Mouse (Mus musculus) gastrocnemius, postnatal 14 days (tissue): Measurements from ENCODE around the gene Ddx49. TPM values are rescaled to one million over a fixed set of nuclear protein-coding genes. Genes with fewer than 3 reads are reported as not detected.

Experiments
- DNase-seq: peaks from one replicate; pipeline ENCODE4 v3.0.0; 2021; ENCODE audit warnings: mixed read lengths
- intact Hi-C: fragments of 180-260 bp; cut with DNase I; formaldehyde crosslinking; loops from one replicate; pipeline ENCODE4 v1.15.1; 2025; ENCODE audit warnings: low total_unique reads
- total RNA-seq, 2 experiments: library from RNA; stranded (reverse); gene quantifications; 2 replicates each; pipeline ENCODE4 v1.2.3; 2021

The Ddx49 gene
- total RNA-seq, 2 experiments from 2014 or later = 25.3 to 27.5 TPM

DNA sequence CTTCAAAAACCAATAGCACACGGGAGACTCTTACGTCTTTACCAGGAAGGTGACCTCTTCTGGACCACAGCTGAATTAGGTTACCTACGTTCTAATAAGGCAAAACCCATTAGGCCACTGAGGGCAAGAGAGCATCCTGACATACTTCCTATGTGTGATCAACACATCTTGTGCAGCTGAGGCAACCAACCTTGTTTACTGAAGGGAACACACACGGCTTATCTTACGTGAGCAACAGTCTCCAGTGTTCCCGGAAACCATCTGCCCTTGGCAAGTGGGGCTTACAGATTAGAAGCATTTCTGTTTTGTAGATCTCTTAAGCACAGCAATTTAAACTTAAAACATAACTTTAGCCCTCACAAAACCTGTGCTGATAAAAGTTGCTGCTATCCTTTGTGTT is 25.2 kb upstream of the Ddx49 start:
- DNase-seq = no peak
- intact Hi-C loops = no loop called here

DNA sequence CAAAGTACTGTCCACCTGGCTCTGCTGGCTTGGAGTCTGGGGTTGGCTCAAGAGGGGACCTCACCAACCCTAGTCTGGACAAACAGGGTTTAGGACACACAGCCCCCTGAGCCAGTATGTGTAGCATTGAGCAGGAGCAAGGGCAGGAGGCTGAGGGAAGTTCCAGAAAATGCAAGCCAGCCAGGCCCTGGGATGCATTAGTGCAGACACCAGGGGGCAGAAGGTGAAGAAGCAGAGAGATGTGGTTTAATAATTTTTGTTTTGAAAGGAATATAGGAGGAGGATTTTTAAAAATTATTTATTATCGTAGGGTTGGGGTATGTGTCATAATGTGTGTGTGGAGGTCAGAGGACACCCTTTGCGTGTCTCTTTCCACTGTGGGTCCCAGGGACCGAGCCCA is 21.4 kb upstream of the Ddx49 start:
- DNase-seq = no peak
- intact Hi-C loops = no loop called here

DNA sequence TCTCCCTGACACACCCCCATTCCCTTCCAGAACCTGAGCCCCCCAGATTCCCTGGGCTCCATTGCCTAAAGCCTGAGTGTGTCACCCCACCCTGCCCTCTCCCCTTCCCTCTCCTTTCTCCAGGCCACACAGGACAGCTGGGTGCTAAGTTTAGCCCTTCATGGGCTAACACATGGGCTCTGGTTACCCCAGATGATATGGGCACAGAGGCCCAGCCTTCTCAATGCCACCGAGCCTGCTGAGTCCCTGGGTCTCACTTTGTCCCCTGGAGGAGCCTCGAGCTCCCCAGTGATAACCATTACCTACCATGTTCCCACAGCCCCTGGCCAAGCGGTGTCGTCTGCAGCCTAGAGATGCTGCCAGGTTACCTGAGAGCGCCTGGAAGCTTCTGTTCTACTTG is 15.6 kb upstream of the Ddx49 start:
- intact Hi-C loops = no loop called here
- peak; percentile 30 for DNase-seq

DNA sequence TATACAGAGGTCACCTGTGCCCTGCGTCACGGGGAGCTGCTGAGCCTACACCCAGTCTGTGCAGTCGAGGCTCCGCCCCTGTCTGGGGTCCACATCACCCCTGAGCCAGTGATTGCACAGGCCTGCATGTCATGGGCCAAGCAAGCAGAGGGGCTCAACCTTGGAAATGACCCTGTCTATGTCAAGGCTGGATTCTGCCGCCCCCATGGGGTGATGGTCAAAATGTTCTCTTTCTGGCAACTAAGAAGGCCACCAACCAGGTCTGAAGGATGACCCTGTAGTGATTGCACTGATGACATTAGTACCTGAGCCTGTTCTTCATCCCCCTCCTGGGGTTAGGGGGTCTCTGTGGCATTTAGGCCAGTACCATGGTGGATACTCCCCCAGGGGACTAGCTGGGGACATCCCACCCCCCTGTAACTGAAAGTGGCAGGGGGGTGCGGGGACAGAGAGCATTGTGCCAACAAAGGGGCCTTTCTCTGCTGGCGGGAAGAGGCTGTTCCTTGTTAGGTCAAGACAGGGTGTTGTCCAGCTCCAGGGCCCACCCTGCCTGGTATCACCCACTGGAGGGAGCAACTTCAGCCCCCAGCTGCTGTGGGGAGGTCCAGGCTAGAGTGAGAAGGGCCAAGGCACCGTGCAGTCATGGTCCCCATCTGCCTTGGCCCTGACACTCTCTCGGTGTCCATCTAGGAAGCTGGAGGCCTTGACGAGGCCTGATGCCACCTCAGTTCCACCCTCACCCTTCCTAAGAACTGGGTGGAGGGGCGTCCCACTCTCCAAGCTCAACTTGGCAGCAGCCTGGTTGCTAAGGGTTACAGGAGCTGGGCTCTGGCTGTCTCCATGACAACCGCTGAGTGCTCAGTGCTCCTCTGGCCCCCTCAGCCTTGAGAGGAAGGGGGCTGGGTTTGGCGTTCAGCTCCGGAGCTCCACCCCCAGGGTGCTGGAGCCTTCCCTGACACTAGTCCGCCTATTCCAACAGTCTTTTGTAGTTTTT is 14.5 kb upstream of the Ddx49 start:
- intact Hi-C loops = no loop called here
- DNase-seq = peak; percentile 66

DNA sequence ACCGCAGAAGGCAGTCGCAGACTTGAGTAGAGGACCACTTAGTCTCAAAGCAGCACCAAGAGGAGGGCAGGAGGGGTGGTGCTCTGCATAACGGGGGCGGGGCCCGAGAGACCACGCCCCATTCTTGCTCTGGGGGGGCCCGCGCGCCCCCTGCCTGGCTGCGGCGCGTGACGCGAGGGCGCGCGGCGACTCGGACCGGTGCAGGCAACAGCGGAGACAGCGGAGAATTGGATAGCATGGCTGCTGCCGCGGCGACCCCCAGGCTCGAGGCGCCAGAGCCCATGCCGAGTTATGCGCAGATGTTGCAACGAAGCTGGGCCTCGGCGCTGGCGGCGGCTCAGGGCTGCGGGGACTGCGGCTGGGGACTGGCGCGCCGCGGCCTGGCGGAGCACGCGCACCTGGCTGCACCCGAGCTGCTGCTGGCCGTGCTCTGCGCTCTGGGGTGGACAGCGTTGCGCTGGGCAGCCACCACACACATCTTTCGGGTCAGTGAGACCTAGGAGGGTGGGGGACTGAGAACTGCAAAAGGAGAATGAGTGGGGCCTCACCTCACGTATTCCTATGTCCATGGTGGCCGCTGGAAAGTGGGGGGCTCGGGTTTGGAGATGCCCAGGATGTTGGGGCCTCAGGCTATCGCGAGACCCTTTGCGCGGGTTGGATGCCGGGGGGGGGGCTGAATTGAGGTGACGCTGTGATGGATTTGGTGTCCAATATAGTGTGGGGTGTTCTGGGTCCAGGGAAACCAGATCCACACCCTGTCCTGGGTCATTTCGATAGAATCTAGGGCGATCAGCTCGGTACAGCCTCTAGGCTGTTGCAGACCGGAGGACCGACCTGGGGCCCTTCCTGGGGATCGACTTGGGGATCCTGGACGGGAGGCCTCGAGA is 13.6 kb upstream of the Ddx49 start, which contains the start of gene Cers1:
Gene Cers1 (plus strand): TSS at position 152 of the 887 bp plus-strand sequence.
- peak; percentile 70 for DNase-seq
- intact Hi-C loops = no loop called here

DNA sequence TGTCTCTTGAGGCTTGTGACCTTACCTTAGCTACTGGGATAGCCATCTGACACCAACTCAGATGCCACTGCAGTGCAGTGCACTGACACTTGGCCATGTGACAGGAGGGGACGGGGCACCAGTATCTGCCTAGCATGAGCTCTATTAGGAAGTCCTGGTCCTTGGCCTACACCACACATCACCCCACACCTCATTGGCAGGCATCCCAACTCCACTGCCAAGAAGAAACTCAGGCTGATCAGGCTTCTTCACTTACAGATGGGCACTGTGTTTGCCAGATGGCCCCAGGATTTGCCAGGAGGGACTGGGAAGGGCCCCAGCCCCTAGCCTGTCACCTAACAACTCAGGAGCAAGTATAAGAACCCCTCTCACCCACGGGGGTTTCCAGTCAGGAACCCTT is 11.1 kb upstream of the Ddx49 start:
- intact Hi-C loops = no loop called here
- DNase-seq = peak; percentile 82

DNA sequence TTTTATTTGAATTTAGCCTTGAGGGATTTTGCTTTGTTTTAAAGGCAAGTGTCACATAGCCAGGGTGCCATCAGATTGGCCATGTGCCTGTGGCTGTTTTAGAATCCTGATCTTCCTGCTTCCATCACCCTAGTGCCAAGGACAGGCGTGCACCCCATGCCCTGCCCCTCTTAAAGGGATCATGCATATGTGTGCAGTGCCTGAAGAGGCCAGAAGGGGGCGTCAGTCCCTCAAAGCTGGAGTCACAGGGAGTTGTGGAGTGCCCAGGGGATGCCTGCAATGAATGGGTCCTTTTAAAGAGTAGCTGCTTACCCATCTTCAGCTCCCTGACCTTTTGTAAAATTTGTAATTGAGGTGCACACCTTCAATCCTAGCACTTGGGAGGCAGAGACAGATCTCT is 7.0 kb upstream of the Ddx49 start:
- intact Hi-C loops = no loop called here
- DNase-seq = peak; percentile 34

DNA sequence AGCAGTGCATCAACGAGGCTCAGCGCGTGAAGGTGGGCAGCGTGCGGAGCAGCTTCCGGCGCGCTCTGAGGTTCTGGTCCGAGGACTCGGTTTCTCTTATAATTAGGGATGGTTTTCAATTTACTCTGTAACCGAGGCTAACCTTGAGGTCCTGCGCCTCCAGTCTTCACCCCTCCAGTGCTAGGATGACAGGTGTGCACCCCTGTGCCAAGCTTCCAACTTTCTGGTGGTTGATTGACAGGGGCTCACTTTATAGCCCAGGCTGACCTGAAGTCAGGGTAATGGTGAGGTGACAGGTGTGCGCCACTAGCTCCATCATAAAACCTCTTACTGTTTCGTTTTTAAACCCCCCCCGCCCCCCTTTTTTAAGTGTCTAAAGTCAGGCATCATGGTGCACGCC is 612 bp upstream of the Ddx49 start:
- intact Hi-C loops = no loop called here

DNA sequence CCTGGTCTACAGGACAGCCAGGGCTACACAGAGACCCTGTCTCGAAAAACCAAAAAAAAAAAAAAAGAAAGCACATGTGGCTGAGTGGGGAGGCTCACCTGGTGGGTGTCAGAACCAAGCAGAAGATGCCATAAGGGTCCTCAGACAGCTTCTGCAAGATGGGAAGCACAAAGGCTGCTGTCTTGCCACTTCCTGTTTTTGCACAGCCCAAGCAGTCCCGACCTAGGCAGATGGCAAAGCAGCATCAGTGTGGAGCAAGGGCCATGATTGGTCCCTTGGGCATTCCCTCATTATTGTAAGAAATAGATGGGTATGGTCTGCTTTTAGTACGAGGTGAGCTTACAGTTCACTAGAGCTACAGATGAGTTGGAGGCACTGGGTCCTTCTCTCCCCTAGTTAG is 1.4 kb downstream of the Ddx49 start:
- no peak for DNase-seq
- intact Hi-C loops = no loop called here

More for the DNA sequence above, 612 bp upstream of the Ddx49 start:
- DNase-seq = no peak

DNA sequence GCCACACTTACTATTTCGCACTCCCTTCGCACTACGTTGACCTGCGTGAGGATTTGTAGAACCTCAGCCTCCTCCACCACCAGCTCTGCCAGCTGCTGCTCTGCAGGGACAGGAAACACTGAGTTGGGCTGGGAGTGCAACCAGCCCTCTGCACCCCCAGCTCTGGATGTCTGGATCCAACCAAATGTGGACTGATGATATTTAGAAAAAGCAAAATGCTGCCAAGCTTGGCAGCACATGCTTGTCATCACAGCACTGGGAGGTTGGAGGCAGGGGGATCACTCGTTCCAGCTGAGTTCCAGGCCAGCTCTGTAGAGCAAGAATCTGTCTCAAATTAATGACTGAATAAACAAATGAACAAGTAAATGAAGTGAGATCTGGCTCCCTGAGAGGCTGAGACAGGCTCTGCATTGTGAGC is 8.3 kb downstream of the Ddx49 start:
- DNase-seq = no peak

DNA sequence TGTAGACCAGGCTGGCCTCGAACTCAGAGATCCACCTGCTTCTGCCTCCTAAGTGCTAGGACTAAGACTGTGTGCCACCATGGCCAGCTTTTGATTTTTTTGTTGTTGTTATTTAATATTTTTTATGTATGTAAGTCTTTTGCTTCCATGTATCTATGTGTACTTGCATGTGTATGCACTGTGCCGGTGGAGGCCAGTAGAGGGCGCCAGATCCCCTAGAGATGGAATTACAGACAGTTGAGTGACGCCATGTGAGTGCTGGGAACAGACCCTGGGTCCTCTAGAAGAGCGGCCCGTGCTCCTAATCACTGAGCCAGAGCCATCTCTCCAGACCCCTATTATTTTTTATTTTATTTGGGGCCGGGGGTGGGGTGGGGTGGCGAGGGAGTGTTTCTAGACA is 15.6 kb downstream of the Ddx49 start:
- no peak for DNase-seq
- intact Hi-C loops = no loop called here

More for the DNA sequence above, 8.3 kb downstream of the Ddx49 start:
- intact Hi-C loops = no loop called here

DNA sequence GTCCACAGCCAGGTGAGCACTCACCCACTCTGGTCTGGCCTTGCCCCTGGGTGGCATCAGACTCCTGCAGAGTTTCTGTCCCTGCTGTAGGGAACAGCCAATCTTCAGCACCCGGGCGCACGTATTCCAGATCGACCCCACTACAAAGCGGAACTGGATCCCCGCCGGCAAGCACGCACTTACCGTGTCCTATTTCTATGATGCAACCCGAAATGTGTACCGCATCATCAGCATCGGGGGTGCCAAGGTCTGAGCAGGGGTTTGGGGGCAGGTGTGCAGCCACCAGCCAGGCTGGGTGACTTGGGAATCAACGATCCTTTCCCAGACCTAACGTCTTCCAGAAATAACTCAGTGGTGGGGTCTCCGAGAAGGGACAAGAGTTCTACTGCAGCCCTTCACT is 17.0 kb downstream of the Ddx49 start:
- no peak for DNase-seq
- intact Hi-C loops = no loop called here

DNA sequence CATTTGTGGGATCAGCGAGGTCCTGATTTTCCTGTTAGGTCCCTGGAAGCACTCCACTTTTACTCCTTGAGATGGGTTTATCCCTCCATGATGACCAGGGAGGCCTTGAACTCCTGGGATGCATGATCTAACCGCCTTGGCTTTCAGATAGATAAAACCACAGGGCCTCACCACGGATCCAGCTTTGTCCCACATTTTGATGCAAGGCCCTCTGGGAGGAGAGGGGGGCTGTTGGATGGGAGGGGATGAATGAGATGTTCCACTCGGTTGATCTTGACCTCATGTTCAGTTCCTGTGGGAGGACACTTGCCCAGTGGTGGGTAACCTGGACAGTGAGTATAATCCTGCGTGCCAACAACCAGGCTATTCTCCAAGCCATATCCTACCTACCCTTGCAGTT is 17.9 kb downstream of the Ddx49 start:
- no peak for DNase-seq
- intact Hi-C loops = no loop called here

DNA sequence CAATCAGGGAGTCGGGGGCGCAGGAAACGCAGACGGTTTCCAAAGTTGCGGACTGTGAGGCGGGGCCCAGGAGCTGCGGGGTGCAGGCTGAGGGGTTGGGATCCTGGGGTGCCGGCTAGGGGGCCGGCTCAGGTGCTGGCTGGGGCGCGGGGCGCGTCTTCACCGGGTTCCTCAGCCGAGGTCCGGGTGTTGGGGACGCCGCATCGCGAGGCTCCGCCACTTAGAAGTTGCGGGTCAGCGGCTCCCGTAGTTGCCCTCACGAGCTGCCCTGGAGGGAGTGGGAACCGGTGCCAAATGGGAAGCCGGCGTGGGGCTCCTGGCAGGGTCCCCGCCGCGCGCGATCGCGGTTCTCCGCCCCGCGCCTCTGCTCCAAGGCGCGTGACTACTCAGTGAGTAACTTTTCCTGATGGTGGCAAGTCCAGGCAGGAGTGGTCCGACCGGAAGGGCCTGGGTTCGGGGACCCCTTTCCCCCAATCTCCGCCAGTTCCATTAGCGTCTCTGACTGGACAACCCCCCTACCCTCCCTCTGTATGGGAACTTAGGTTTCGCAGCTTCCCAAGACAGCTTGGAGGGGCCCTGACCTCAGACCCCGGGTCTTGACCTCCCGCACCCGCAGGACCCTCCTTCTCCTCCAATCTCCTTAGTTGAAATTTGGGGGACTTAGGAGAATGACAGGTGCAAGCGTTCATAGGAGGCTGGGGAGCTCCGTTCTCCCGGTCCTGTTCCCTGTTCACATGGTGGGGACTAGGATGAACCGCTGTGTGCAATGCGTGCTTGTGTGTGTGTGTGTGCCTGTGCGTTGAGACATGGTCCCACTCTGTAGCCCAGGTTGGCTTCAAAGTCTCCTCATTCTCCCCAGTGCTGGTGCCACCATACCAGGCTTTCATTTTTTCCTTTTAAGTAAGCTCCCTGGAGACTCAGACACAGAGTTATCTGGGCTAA is 18.9 kb downstream of the Ddx49 start:
- intact Hi-C loops = no loop called here
- DNase-seq = peak; percentile 40

DNA sequence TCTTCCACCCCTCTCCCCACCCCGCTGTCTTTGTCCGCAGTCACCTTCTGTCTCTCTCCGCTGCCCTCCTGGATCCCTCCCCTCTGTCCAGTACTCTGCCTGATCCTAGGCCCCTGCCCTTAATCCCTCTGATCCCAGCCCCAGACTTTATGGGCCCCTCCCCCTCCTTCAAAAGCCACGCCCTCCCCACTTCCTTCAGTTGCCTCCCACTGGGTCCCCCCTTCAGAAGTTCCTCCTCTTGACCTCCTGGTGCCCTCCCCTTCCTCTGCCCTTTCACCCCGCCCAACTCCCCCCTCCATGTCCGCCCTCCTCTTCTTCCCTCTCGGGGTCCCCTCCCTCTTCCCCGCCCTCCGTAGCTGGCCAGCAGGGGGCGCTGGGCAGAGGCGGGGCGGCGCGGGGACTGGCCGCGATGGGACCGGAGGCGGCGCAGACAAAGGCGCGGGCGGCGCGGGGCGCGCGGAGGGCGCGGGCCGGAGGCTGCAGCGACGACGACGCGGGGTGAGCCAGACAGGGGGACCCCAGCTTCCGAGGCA is 19.6 kb downstream of the Ddx49 start, which contains the start of gene Homer3:
Gene Homer3 (plus strand): TSS at position 225 of the 533 bp plus-strand sequence.
- DNase-seq = peak; percentile 93
- intact Hi-C loops = no loop called here

DNA sequence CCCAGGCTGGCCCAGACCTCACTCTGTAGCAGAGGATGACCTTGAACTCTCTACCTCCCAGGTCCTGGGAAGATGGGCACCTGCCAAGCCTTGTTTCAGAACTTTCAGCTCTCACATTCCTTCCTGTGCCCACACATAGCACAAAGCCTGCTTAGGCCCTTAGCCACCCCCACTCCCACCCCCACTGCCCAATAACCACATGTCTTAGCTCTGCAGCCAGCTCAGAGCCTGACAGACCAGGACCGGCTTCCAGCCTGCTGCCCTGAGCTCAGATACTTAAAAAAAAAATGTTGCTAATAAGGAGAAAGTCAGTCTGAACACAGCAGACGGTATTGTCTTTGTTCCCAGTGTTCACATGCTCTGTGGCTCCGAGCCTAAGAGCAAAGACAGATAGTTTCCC is 21.3 kb downstream of the Ddx49 start:
- intact Hi-C loops = no loop called here
- no peak for DNase-seq

DNA sequence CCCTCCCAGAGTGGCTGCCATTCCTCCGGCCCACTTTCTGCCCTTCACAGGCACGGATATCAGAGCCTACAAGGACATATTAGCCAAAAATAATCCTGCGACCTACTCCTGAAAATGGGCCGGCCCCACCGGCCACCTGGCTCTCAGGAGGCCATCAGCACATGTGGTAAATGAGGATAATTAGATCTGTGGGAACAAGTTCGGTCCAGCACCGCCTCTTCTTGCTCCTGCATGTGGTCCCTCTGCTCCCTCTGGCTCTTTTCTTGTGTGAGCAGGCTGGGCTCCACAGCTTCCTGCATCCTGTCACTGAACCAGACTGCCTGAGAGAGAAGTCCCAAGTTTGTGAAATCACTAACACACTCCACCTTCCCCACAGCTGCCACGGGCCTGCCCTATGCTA is 23.0 kb downstream of the Ddx49 start:
- intact Hi-C loops = no loop called here

DNA sequence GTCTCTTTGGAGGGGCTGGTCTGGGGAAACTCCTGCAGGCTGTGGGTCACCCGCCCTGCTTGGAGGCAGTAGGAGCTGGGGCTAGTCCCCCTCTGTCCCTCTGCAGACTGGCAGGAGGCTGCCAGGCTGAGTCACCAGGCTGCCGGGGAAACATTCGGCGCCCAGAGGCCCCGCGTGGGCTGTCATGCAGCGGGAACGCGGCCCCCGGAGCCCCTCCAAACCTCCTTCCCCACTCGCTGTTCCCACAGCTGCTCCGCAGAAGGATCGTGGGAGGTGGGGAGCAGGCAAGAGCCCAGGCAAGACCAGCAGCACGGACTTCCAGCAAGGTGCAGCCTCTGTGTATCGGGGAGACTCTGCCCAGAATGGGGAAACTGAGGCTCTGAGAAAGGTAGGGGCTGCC is 24.1 kb downstream of the Ddx49 start:
- intact Hi-C loops = no loop called here
- DNase-seq = no peak

More for the DNA sequence above, 23.0 kb downstream of the Ddx49 start:
- DNase-seq = no peak

DNA sequence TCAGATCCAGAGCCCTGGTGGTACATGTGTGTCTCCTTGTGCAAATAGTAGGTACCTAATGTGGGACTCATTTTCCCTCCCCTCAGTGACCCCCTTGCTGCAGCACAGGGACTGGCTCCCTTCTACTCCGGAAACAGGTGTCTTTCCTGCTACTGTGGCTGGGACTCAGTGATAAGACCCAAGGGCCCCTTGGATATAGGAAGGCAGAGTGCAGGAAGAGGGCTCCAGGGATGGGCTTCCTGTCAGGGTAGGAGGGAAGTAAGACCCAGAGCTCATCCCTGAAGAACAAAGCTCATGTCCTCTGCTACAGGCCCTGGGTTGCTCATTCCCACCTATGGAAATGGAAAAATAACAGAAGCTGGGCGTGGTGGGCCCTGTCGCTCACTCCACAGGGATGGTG is 25.8 kb downstream of the Ddx49 start:
- no peak for DNase-seq
- intact Hi-C loops = no loop called here
